Mouse (Mus musculus) adipocyte (in vitro differentiated cells): ENCODE data around the gene Gm21992.
"Not testable (repeated sequence)": the region's sequence is repeated elsewhere in the genome, so short reads cannot be mapped to it uniquely, and the experiment has no call there.

ENCODE experiments used
- DNase-seq: peaks from one replicate; pipeline ENCODE4 v3.0.0-alpha.2; 2016; ENCODE audit warnings: low spot score

Gene Gm21992

GRCm38 (mm10) chr19:4812334-4812949, 1.0 kb upstream of the Gm21992 start:
- DNase-seq = peak; percentile 48

- no peak for DNase-seq
Measured at GRCm38 (mm10) chr19:4811909-4812242, 464 bp upstream of the Gm21992 start.

- DNase-seq = no peak
Measured at GRCm38 (mm10) chr19:4810746-4811062, 708 bp downstream of the Gm21992 start.

- no peak for DNase-seq
Measured at GRCm38 (mm10) chr19:4810309-4810708, 1.1 kb downstream of the Gm21992 start.

GRCm38 (mm10) chr19:4803283-4803682, 8.1 kb downstream of the Gm21992 start:
- no peak for DNase-seq

DNA sequence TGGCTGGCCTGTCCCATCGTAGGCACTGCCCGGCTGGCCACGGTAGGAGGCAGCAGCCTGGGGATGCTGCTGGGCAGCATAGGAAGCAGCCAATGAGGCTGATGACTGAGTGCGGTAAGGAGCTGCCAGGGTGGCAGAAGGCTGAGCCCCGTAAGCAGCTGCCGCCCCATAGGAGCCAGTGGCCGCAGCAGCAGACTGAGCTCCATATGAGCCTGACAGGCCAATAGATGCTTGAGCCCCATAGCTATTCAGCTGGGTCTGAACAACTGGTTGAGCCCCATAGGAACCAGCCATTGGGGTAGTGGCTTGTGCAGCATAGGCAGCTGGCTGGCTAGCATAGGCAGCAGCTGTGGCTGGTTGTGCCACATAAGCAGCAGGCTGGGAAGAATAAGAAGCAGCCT, 8.7 kb downstream of the Gm21992 start:
- no peak for DNase-seq

DNA sequence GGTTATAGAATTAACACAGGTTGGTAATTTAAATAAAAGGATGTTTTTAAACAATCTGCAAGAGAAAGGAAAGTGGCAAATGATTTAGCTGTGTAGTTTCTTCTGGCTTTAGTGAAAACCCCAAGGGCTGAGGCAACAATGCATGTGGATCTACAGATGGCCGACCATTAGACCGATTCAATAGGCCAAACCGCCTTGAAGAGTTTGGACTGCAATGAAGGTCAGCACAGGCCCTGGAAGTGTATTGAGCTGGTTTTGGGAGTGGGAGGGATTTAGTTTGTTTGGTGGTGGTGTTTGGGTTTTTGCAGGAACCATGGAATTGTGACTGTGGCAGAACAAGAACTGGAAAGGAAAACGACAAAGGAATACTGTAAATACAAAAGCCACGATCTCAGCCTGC, 12.3 kb downstream of the Gm21992 start:
- DNase-seq = no peak

DNA sequence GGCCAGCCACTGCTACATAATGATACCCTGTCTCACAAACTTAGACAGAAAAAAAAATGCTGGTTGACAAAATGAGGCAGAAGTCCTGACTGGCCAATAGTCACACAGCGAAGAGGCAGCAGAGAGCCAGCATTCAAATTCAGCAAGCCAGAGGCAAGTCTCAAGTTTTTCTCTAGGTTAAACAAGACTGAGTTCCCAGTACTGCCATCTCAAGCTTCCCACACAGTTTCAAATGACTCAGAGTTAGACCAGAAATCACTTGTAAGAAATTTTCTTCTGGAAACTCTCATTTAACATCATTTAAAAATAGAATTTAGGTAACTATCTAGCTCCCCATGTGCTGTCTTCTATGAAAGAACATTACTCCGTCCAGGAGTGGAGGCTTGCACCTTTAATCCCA, 13.6 kb downstream of the Gm21992 start:
- DNase-seq = no peak

- no peak for DNase-seq
Measured at GRCm38 (mm10) chr19:4795929-4796328, 15.5 kb downstream of the Gm21992 start.

DNA sequence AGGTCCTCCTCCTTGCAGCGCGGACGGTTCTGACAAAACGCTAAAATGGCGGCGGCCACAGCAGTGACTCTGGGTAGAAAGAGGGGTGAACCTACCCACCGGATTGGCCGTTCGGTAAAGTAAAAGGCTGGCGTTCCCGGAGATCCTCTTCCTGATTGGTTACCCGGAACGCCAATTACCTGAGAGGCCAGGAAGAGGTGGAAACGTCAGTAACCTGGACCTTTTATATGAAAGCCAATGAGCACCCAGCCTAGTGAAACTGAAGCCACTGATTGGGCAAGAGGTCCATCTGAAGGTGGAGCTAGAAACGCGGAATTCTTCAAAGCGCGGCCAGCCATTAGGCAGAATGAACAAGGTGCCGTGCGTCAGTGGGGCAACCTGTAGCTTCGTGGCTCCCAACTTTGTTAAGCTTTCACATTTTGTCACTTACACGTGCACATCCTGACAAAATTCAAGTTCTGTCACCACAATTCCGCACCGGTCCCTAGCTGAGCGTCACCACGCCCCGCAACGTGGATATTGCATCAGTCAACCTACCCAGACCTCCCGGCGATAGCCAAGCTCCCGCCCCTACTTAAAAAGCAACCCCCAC, 17.5 kb downstream of the Gm21992 start, which contains the start of gene Rbm4:
Gene Rbm4, minus strand, starts transcription at position 71 of the 592 bp plus-strand sequence.
- peak; percentile 99 for DNase-seq

DNA sequence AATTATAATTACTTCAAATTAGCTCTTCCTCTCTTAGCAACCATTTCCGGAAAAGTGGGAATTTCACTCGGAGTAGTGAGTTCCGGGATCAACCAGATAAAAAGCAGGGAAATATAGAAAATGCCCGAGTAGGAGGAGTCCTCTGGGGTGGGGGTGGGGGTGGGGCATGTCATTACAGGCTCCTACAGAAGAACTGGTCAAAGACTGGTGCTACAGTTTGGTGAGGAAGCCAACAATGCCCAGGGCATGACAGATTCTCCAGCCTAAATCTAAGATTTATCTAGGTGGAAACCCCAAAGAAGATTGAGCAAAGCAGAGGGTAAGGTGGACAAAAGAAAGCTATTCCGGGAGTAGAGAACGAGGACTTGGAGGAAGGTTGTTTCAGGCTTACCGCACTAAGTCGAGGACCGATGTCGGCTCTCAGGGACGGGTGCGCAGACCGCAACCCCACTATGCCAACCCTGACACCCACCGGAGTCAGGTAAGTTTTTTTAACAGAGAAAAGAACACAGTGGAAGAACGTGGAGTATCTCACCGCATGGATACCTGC, 18.1 kb downstream of the Gm21992 start:
- DNase-seq = peak; percentile 66

- no peak for DNase-seq
Measured at GRCm38 (mm10) chr19:4786313-4786712, 25.1 kb downstream of the Gm21992 start.

- no peak for DNase-seq
Measured at GRCm38 (mm10) chr19:4785206-4785605, 26.2 kb downstream of the Gm21992 start.

DNA sequence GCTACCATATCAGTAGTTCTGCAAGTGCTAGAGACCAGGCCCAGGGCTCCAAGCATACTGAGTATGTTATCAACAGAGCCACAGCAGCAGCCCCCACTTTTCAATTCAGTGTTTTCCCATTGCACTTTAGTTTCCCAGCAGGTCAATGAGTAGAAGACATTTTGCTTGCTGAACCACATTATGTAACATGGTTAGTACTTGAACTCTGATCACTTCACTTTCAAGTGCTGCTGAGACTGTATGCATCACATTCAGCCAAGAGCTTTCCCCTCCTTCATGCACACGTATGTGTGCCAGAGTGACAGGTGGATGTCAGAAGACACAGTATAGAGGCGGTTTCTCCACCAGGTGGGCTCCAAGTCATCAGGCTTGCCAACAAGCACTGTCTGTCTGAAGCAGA, 28.5 kb downstream of the Gm21992 start:
- no peak for DNase-seq

DNA sequence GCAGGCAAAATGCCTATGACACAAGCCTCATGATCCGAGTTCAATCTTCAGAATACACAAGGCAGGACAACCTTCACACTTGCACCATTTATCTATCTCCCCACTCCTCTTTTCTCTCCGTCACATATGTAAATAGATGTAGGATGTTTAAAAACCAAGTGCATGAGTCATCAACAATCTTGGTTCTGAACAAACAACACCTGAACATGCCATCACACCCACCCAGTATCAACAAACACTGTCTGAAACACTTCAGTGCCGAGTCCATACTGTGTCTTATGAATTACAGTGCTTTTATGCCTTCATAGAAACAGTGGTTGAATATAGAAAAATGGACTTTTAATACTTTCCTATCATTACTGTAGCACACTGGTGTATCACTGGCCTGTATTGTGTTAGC, 38.6 kb downstream of the Gm21992 start:
- DNase-seq = no peak

DNA sequence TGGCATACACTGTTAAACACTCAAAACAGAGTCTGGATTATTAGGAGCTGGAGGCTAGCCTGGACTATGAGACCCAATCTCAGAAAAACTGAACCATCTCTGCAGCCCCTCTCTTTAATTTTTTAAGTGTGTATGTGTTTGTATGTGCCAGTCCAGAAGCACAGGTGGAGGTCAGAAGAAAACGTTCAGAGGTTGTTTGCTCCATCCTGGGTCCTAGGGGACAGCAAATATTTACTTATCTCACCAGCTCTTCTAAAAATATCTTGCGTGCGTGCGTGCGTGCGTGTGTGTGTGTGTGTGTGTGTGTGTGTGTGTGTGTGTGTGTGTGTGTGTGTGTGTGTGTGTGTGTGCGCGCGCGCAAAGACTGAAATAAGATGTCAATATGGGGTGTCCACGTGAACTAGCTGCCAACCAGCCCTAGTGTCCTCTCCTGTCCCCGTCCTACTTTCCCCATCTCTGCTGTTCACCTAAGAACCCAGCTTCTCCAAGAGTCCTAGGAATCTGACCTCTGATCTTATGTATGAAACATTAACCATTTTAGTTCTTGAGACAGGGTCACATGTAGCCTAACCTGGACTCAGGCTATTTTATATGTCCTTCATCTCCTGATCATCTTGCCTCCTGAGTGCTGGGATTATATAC, 43.8 kb downstream of the Gm21992 start:
- DNase-seq = no peak

DNA sequence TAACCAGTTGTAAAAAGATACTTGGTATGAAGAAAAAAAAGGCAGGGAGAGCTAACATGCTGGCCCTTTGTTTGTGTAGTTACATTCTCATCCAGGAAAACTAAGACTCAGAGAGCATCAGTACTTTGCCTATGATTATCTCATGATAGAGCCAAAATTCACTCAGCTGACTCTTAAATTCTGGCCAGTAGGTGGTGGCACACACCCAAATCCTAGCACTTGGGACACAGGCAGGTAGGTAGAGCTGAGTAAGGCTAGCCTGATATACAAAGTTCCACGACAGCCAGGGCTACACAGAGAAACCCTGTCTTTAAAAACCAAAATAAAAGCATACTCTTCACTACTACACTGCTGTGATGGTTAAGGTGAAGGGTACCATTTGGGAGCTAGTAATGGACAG, 48.5 kb downstream of the Gm21992 start:
- peak; percentile 53 for DNase-seq

DNA sequence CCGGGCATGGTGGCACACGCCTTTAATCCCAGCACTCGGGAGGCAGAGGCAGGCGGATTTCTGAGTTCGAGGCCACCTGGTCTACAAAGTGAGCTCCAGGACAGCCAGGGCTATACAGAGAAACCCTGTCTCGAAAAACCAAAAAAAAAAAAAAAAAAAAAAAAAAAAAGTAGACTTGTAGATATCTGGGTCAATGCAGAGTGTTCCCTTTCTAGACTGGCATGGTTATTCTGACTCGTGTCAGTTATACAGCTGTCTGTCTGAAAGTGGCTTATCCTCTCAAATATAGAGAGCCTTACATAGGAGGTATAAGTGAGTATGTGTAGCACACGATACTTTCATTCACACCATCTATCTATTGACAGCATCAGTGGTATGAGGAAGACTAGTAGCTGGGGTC, 50.9 kb downstream of the Gm21992 start:
- DNase-seq = not testable (repeated sequence)

DNA sequence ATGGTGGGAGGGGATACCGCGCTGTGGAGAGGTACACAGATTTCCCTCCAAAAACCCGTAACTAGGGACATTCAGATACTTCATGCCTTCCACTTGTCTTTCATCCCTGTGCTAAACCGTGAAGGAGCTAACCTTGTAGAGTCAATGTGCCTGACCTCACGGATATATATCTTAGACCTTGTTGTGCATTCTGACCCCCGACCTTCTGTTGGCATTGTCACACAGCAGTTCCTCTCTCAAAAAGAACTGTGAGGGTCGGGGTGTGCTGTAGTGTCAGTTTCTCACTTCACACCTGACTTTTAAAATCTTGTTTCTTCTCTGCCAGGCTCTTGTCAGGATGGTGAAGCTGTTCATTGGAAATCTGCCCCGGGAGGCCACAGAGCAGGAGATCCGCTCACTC, 54.5 kb downstream of the Gm21992 start:
- DNase-seq = no peak

DNA sequence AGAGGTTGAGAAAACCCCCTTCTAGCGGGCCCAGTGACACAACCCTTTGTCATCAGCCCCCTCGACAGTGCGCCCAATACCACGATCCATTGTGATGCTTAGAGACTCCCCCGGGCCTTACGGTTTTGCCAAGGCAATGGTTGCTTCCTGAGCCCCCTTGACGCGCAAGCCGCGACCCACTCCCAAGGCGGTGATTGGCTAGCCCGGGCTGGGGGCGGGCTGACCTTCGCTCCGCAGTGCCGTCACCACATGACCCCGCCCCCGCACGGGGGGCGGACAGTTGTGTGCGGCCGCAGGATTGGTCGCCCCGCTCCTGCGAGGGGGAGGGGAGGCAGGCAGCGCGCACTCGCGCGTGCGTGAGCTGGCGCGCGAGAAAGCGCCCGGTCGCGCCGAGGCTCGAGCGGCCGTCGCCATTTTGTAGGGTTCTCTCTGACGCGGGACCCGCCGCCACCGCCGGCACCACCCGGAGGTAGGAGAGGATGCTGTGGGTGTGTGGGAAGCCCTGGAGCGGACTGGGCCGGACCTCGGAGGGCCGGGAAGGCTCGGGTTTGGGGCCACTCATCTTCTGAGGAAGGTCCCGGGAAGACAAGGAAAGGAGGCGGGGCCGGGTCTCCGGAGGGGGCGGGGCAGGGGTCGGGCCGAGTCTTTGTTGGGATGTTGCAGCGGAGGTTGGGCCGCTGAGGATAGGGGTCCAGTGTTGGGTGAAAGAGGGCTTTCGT, 55.1 kb downstream of the Gm21992 start, which contains the start of gene Rbm4b:
Gene Rbm4b, plus strand, starts transcription at position 305 of the 719 bp plus-strand sequence.
- peak; percentile 97 for DNase-seq

DNA sequence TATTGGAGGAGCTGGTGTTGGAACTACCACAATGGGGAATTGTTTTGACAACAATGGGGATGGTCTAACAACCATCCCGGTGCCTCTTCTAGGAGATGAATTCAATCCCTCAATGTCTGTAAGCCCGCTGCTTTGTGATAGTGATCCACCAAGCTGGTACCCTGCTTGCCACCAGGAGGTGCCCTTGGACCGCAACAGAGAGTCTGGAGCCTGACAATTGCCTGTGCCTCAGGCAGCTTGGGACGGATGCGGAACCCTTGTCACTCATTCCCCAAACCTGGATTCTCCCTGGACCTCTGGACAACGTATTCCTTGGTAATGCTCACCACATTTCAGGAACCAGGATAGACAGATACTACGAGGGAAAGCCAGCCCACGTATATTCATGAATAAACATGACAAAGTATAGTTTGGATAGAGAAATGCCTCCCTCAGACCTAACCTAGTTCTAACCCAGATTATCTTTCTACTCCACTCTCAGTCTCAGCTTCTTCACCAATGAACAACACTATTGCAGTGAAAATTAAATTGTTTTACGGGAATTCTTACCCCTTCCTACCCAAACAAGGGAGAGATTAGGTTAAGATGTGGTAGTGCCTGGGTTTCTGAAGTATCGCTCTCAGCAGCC, 55.7 kb downstream of the Gm21992 start:
- peak; percentile 97 for DNase-seq

GRCm38 (mm10) chr19:4749975-4750374, 61.4 kb downstream of the Gm21992 start:
- no peak for DNase-seq
